Mouse (Mus musculus) forelimb bud, embryonic 11.5 days (tissue): ENCODE results near the gene Rab3a.

ENCODE experiments used
- DNase-seq: peaks from one replicate; pipeline ENCODE4 v3.0.0-alpha.2; 2012; ENCODE audit warnings: low read depth, low spot score

The Rab3a gene

DNA sequence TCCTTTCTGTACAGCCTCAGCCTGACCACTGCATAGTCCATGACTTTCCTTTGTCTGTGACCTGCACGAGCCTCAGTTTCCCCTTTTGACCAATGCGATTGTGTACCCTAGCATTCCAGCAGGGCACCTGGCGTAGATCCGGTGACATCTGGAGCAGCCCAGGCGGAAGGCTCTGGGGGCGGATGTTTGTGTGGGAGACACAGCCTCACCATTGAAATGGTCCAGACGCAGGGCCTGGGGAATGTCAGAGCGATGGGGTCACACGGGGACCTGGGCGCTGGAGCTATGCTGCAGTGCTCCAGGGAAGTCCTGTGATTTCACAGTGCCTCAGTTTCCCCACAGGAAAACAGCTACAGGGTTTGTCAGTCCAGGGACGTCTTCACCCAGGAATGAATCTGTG, 12.3 kb upstream of the Rab3a start:
- DNase-seq = no peak

- no peak for DNase-seq
Measured at GRCm38 (mm10) chr8:70742981-70743655, 11.4 kb upstream of the Rab3a start.

GRCm38 (mm10) chr8:70743656-70744590, 10.6 kb upstream of the Rab3a start:
- DNase-seq = no peak

GRCm38 (mm10) chr8:70744806-70745205, 9.7 kb upstream of the Rab3a start:
- no peak for DNase-seq

- no peak for DNase-seq
Measured at GRCm38 (mm10) chr8:70745691-70746220, 8.7 kb upstream of the Rab3a start.

GRCm38 (mm10) chr8:70746676-70747075, 7.8 kb upstream of the Rab3a start:
- DNase-seq = no peak

- no peak for DNase-seq
Measured at GRCm38 (mm10) chr8:70747211-70747890, 7.1 kb upstream of the Rab3a start.

DNA sequence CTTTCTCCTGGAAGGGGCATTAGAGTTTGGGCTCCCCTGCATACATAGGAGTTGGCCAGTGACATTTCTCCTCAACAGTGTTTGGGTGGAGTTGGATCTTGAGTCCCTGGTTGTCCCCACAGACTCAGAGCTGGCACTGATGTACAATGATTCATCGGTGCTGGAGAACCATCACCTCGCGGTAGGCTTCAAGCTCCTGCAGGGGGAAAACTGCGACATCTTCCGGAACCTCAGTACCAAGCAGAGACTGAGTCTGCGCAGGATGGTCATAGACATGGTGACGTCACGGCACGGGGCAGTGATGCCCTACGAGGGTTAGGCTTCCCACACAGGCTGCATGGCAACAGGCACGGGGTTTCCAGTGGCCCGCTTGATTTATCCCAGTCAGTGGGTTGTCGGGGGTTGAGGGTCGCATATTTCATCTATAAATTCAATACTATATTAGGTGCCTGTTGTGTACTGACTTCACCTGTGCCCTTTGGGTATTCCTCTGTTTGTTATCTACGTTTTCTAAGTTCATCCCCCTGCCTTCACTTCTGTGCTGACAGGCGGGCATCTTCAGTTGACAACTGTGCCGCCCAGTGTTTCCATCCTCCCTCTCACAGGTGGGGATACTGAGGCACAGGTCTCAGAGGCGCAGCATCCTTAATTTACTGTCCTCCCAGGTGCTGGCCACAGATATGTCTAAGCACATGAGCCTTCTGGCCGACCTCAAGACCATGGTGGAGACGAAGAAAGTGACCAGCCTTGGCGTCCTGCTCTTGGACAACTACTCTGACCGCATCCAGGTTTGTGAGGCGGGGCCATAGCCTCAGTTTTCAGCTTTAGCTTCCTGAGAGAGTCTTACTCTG, 6.0 kb upstream of the Rab3a start:
- no peak for DNase-seq

DNA sequence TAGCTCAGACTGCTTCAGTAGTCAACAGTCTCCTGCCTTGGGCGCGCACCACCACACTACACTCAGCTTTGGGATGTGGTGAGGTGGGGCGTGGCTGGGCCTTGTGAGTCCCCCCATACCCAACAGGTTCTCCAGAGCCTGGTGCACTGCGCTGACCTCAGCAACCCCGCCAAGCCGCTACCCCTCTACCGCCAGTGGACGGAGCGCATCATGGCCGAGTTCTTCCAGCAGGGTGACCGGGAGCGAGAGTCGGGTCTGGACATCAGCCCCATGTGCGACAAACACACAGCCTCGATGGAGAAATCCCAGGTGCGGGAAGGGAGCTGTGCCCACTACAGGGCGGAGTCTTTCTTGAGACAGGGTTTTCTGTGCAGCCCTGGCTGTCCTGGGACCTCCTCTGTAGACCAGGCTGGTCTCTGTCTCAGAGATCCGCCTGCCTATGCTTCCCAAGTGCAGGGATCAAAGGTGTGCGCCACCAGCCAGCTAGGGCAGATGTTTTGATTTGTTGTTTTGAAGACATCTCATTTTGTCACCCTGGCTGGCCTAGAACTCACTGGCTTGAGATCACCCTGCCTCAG, 5.3 kb upstream of the Rab3a start:
- DNase-seq = no peak

- no peak for DNase-seq
Measured at GRCm38 (mm10) chr8:70750128-70750680, 4.3 kb upstream of the Rab3a start.

DNA sequence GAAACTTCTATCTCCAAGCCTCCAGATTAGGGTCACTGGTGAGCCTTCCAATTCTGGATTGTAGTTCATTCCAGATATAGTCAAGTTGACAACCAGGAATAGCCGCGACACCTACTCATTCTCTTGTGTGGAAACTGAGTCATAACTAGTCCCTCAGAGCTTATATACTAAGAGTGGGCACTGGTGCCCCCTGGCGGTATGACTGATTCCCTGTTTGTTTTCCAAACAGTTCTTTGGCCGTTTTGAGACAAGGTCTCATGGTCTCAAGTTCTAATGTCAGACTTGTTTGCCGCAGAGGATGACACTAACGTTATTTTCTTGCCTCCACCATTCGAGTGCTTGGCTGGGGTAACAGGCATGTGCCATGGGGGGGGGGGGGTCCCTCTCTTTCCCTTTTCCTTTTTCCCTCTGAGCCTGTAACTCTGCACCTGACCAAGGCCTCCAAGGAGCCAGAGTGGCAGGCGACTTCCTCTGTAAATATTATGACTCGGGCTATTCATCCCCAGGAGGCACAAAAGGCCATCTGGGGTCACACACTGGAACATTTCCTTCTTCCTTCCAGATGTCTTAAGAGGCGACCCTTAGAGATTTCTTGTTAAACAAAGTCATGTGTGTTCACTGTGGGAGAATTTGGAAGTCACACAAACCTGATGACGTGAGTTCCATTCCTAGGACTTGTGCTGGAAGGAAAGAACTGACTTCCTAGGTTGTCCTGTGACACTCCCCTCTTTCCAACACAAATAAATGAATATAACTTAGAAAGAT, 2.3 kb upstream of the Rab3a start:
- DNase-seq = peak; percentile 67

- no peak for DNase-seq
Measured at GRCm38 (mm10) chr8:70753151-70753550, 1.3 kb upstream of the Rab3a start.

- DNase-seq = no peak
Measured at GRCm38 (mm10) chr8:70754871-70755660, 587 bp downstream of the Rab3a start.

DNA sequence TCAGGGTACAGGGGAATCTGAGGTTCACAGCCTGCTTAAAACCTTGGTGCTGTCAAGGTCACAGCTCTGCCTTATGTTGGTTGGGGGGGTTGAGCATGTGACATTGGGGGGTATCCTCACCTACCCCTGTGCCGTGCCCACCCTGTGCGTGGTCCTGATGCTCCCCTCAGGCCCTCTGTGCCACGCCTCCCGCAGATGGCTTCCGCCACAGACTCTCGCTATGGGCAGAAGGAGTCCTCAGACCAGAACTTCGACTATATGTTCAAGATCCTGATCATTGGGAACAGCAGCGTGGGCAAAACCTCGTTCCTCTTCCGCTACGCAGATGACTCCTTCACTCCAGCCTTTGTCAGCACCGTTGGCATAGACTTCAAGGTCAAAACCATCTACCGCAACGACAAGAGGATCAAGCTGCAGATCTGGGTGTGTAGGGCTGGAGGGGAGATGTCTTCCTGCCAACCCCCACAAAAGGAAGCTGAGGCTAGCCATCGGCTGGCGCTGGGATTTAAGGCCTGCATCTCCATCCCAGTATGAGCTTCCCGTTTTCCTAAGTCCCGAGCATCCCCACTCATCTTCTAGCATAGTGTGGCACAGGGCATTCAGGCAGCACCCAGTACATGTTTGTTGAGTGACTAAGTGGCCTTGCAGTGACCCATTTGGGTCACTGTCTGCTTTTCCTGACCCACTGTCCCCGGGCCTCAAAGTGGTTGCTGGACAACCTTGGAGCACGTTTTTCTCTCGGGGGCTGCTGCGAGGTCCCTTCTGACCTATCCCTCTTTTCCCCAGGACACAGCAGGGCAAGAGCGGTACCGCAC, 1.4 kb downstream of the Rab3a start:
- DNase-seq = no peak

- DNase-seq = no peak
Measured at GRCm38 (mm10) chr8:70756476-70757040, 2.1 kb downstream of the Rab3a start.

GRCm38 (mm10) chr8:70757523-70758307, 3.2 kb downstream of the Rab3a start:
- DNase-seq = no peak

DNA sequence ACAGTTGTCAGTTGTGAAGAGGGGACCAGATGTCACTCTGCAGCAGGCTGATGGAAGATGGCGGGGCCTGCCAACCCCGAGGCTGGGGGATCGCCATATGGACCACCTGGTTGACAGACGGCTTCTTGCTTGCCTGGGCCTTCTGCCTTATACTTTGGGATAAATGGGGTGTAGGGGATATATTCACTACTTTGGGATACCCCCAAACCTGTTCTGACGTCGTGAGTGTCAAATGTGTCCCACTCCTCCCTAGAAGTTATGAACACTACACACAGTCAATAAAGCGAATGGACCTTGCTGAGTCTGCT, 3.8 kb downstream of the Rab3a start:
- no peak for DNase-seq
